Mouse (Mus musculus) cerebellum, postnatal 25 days (tissue): ENCODE data around the gene Rasgrp1.
A peak's percentile ranks its signal among the peaks of the same experiment; 100 is the strongest.

Experiments
- DNase-seq, 2 experiments: peaks; one replicate each; pipeline ENCODE4 v3.0.0; 2021; ENCODE audit warnings: mixed read lengths in 2 of 2

Rasgrp1 gene

GRCm38 (mm10) chr2:117331634-117332033 lies 11.2 kb downstream of the Rasgrp1 start:
- no peak for DNase-seq

GRCm38 (mm10) chr2:117328521-117329285 lies 14.1 kb downstream of the Rasgrp1 start:
- DNase-seq: no peak

GRCm38 (mm10) chr2:117322399-117322798 lies 20.4 kb downstream of the Rasgrp1 start:
- DNase-seq: no peak

GRCm38 (mm10) chr2:117321231-117321630 lies 21.6 kb downstream of the Rasgrp1 start:
- DNase-seq: peak; percentile 47 to 62

- DNase-seq: no peak
Observed at GRCm38 (mm10) chr2:117318991-117319390, 23.8 kb downstream of the Rasgrp1 start.

- no peak for DNase-seq
Observed at GRCm38 (mm10) chr2:117313586-117314235, 29.1 kb downstream of the Rasgrp1 start.

- no peak for DNase-seq
Observed at GRCm38 (mm10) chr2:117312441-117312895, 30.3 kb downstream of the Rasgrp1 start.

- no peak for DNase-seq
Observed at GRCm38 (mm10) chr2:117312030-117312429, 30.8 kb downstream of the Rasgrp1 start.

- DNase-seq: no peak
Observed at GRCm38 (mm10) chr2:117311349-117311748, 31.5 kb downstream of the Rasgrp1 start.

GRCm38 (mm10) chr2:117309046-117309445 lies 33.8 kb downstream of the Rasgrp1 start:
- DNase-seq: no peak

- DNase-seq: no peak
Observed at GRCm38 (mm10) chr2:117307959-117308358, 34.8 kb downstream of the Rasgrp1 start.

GRCm38 (mm10) chr2:117304941-117305340 lies 37.9 kb downstream of the Rasgrp1 start:
- DNase-seq: no peak

GRCm38 (mm10) chr2:117303391-117304350 lies 39.1 kb downstream of the Rasgrp1 start:
- no peak for DNase-seq

- no peak for DNase-seq
Observed at GRCm38 (mm10) chr2:117299596-117300448, 43.0 kb downstream of the Rasgrp1 start.

GRCm38 (mm10) chr2:117288291-117288690 lies 54.5 kb downstream of the Rasgrp1 start:
- DNase-seq: peak; percentile 65 to 75

- peak; percentile 83 to 88 for DNase-seq
Observed at GRCm38 (mm10) chr2:117263786-117264408, 78.9 kb downstream of the Rasgrp1 start.

- no peak for DNase-seq
Observed at GRCm38 (mm10) chr2:117262184-117262583, 80.6 kb downstream of the Rasgrp1 start.

- DNase-seq: no peak
Observed at GRCm38 (mm10) chr2:117257617-117258016, 85.2 kb downstream of the Rasgrp1 start.

GRCm38 (mm10) chr2:117255415-117255814 lies 87.4 kb downstream of the Rasgrp1 start:
- DNase-seq: no peak

- DNase-seq: no peak
Observed at GRCm38 (mm10) chr2:117250001-117250510, 92.7 kb downstream of the Rasgrp1 start.
